Mouse (Mus musculus): ENCODE data around the gene Gkap1. TPM values are rescaled to one million over a fixed set of nuclear protein-coding genes. Genes with fewer than 3 reads are reported as not detected.

The Gkap1 gene
- polyA plus RNA-seq, 1 experiment from 2014 or later: 29.9 TPM

GRCm38 (mm10) chr13:58214346-58215252, 60.9 kb downstream of the Gkap1 start:
- H3K27me3 ChIP-seq: no peaks in the 10 kb centered on the region
- ATAC-seq (replicated peaks; ENCODE audit: low FRiP score): peak; percentile 72
- 1% methylated on average over 49 of the region's 49 CpGs for WGBS

GRCm38 (mm10) chr13:58213801-58214200, 61.7 kb downstream of the Gkap1 start:
- Histone ChIP-seq H3K4me1 (peaks cover 37% of the 10 kb centered on the region), H3K9ac (0 out of 2 replicates have a peak overlapping the region, but pooled peaks have one; percentile 99), H3K36me3 (no peaks in the 10 kb centered on the region), H3K27ac (no peak overlapping the region), H3K4me3 (replicated peaks) (peak overlapping the region; percentile 98), H3K4me2 (peak overlapping the region; percentile 70), H3K27me3 (no peaks in the 10 kb centered on the region), H3K9me3 (replicated peaks) (no peaks in the 10 kb centered on the region)
- WGBS: 43% methylated on average over 8 of the region's 8 CpGs
- ATAC-seq (replicated peaks; ENCODE audit: low FRiP score): no peak

More at GRCm38 (mm10) chr13:58214346-58215252, 60.9 kb downstream of the Gkap1 start:
- peaks cover 34% of the 10 kb centered on the region for H3K4me1 ChIP-seq
- peak overlapping the region; percentile 90 for H3K27ac ChIP-seq
- H3K9ac ChIP-seq: peak overlapping the region; percentile 99
- H3K9me3 ChIP-seq (replicated peaks): no peaks in the 10 kb centered on the region
- H3K4me3 ChIP-seq (replicated peaks): peak overlapping the region; percentile 98
- H3K36me3 ChIP-seq: no peaks in the 10 kb centered on the region
- peak overlapping the region; percentile 70 for H3K4me2 ChIP-seq

- no peaks in the 10 kb centered on the region for H3K36me3 ChIP-seq
- no peak overlapping the region for H3K4me3 ChIP-seq (replicated peaks)
- H3K4me2 ChIP-seq: no peak overlapping the region
- no peaks in the 10 kb centered on the region for H3K9me3 ChIP-seq (replicated peaks)
- ATAC-seq (replicated peaks; ENCODE audit: low FRiP score): no peak
- H3K9ac ChIP-seq: no peak overlapping the region
- 82% methylated on average over 2 of the region's 2 CpGs for WGBS
- H3K4me1 ChIP-seq: peaks cover 37% of the 10 kb centered on the region
- no peaks in the 10 kb centered on the region for H3K27me3 ChIP-seq
- H3K27ac ChIP-seq: no peak overlapping the region
Measured at GRCm38 (mm10) chr13:58212530-58212929, 63.0 kb downstream of the Gkap1 start.

- ATAC-seq (replicated peaks; ENCODE audit: low FRiP score): no peak
- no peak overlapping the region for H3K27ac ChIP-seq
- H3K4me2 ChIP-seq: no peak overlapping the region
- H3K36me3 ChIP-seq: no peaks in the 10 kb centered on the region
- H3K4me3 ChIP-seq (replicated peaks): no peak overlapping the region
- peaks cover 32% of the 10 kb centered on the region for H3K4me1 ChIP-seq
- no peaks in the 10 kb centered on the region for H3K27me3 ChIP-seq
- no peak overlapping the region for H3K9ac ChIP-seq
- no peaks in the 10 kb centered on the region for H3K9me3 ChIP-seq (replicated peaks)
- 82% methylated on average over 5 of the region's 5 CpGs for WGBS
Measured at GRCm38 (mm10) chr13:58210441-58210840, 65.1 kb downstream of the Gkap1 start.

- no peak for ATAC-seq (replicated peaks; ENCODE audit: low FRiP score)
- Histone ChIP-seq H3K27ac (no peak overlapping the region), H3K27me3 (no peaks in the 10 kb centered on the region), H3K36me3 (no peaks in the 10 kb centered on the region), H3K9me3 (replicated peaks) (no peaks in the 10 kb centered on the region), H3K4me2 (no peak overlapping the region), H3K4me1 (0 out of 2 replicates have a peak, but pooled peaks cover 12% of the 10 kb centered on the region), H3K4me3 (replicated peaks) (no peak overlapping the region), H3K9ac (no peak overlapping the region)
- 84% methylated on average over 4 of the region's 4 CpGs for whole genome bisulfite sequencing
Measured at GRCm38 (mm10) chr13:58206084-58206483, 69.4 kb downstream of the Gkap1 start.

GRCm38 (mm10) chr13:58204986-58205385, 70.5 kb downstream of the Gkap1 start:
- Histone ChIP-seq H3K9me3 (replicated peaks) (no peaks in the 10 kb centered on the region), H3K4me1 (0 out of 2 replicates have a peak, but pooled peaks cover 6% of the 10 kb centered on the region), H3K4me3 (replicated peaks) (no peak overlapping the region), H3K27me3 (no peaks in the 10 kb centered on the region), H3K9ac (no peak overlapping the region), H3K4me2 (no peak overlapping the region), H3K36me3 (no peaks in the 10 kb centered on the region), H3K27ac (no peak overlapping the region)
- WGBS: 69% methylated on average over 4 of the region's 4 CpGs
- ATAC-seq (replicated peaks; ENCODE audit: low FRiP score): no peak

- ATAC-seq (replicated peaks; ENCODE audit: low FRiP score): no peak
- no peak overlapping the region for H3K9ac ChIP-seq
- H3K9me3 ChIP-seq (replicated peaks): no peaks in the 10 kb centered on the region
- no peaks in the 10 kb centered on the region for H3K27me3 ChIP-seq
- no peak overlapping the region for H3K27ac ChIP-seq
- no peaks in the 10 kb centered on the region for H3K36me3 ChIP-seq
- H3K4me1 ChIP-seq: 0 out of 2 replicates have a peak, but pooled peaks cover under 1% of the 10 kb centered on the region
- 97% methylated on average over 3 of the region's 3 CpGs for WGBS
- no peak overlapping the region for H3K4me2 ChIP-seq
- H3K4me3 ChIP-seq (replicated peaks): no peak overlapping the region
Measured at GRCm38 (mm10) chr13:58204202-58204601, 71.3 kb downstream of the Gkap1 start.

GRCm38 (mm10) chr13:58202903-58203302, 72.6 kb downstream of the Gkap1 start:
- Histone ChIP-seq H3K4me3 (replicated peaks) (no peak overlapping the region), H3K9me3 (replicated peaks) (no peaks in the 10 kb centered on the region), H3K4me2 (no peak overlapping the region), H3K36me3 (peaks cover 1% of the 10 kb centered on the region), H3K27me3 (no peaks in the 10 kb centered on the region), H3K27ac (no peak overlapping the region), H3K9ac (no peak overlapping the region), H3K4me1 (0 out of 2 replicates have a peak, but pooled peaks cover 2% of the 10 kb centered on the region)
- WGBS: 88% methylated on average over 1 of the region's 1 CpGs
- ATAC-seq (replicated peaks; ENCODE audit: low FRiP score): no peak

- ATAC-seq (replicated peaks; ENCODE audit: low FRiP score): no peak
- Histone ChIP-seq H3K9ac (no peak overlapping the region), H3K4me1 (0 out of 2 replicates have a peak, but pooled peaks cover 2% of the 10 kb centered on the region), H3K4me2 (no peak overlapping the region), H3K9me3 (replicated peaks) (no peaks in the 10 kb centered on the region), H3K27ac (no peak overlapping the region), H3K36me3 (peaks cover 11% of the 10 kb centered on the region), H3K4me3 (replicated peaks) (no peak overlapping the region), H3K27me3 (no peaks in the 10 kb centered on the region)
- 91% methylated on average over 3 of the region's 3 CpGs for WGBS
Measured at GRCm38 (mm10) chr13:58201908-58202307, 73.6 kb downstream of the Gkap1 start.

- H3K27ac ChIP-seq: no peak overlapping the region
- H3K9me3 ChIP-seq (replicated peaks): no peaks in the 10 kb centered on the region
- ATAC-seq (replicated peaks; ENCODE audit: low FRiP score): no peak
- peaks cover 16% of the 10 kb centered on the region for H3K36me3 ChIP-seq
- no peak overlapping the region for H3K4me3 ChIP-seq (replicated peaks)
- 0 out of 2 replicates have a peak, but pooled peaks cover 2% of the 10 kb centered on the region for H3K4me1 ChIP-seq
- no peak overlapping the region for H3K4me2 ChIP-seq
- WGBS: 82% methylated on average over 6 of the region's 6 CpGs
- H3K27me3 ChIP-seq: no peaks in the 10 kb centered on the region
- H3K9ac ChIP-seq: no peak overlapping the region
Measured at GRCm38 (mm10) chr13:58201343-58201742, 74.2 kb downstream of the Gkap1 start.

GRCm38 (mm10) chr13:58197981-58198640, 77.4 kb downstream of the Gkap1 start:
- 74% methylated on average over 7 of the region's 7 CpGs for WGBS
- Histone ChIP-seq H3K9ac (no peak overlapping the region), H3K27ac (no peak overlapping the region), H3K4me1 (0 out of 2 replicates have a peak, but pooled peaks cover 2% of the 10 kb centered on the region), H3K9me3 (replicated peaks) (no peaks in the 10 kb centered on the region), H3K4me2 (no peak overlapping the region), H3K27me3 (no peaks in the 10 kb centered on the region), H3K36me3 (peaks cover 43% of the 10 kb centered on the region), H3K4me3 (replicated peaks) (no peak overlapping the region)
- no peak for ATAC-seq (replicated peaks; ENCODE audit: low FRiP score)

- Histone ChIP-seq H3K36me3 (peaks cover 51% of the 10 kb centered on the region), H3K4me3 (replicated peaks) (no peak overlapping the region)
- 87% methylated on average over 3 of the region's 3 CpGs for WGBS
Measured at GRCm38 (mm10) chr13:58197211-58197610, 78.3 kb downstream of the Gkap1 start.

More at GRCm38 (mm10) chr13:58197211-58197610, 78.3 kb downstream of the Gkap1 start:
- 0 out of 2 replicates have a peak, but pooled peaks cover 2% of the 10 kb centered on the region for H3K4me1 ChIP-seq
- H3K9ac ChIP-seq: no peak overlapping the region
- H3K27me3 ChIP-seq: no peaks in the 10 kb centered on the region
- no peaks in the 10 kb centered on the region for H3K9me3 ChIP-seq (replicated peaks)
- H3K27ac ChIP-seq: no peak overlapping the region
- no peak overlapping the region for H3K4me2 ChIP-seq
- ATAC-seq (replicated peaks; ENCODE audit: low FRiP score): no peak

Measured in kidney, embryonic 15.5 days (tissue).